Mouse (Mus musculus) lung, postnatal 0 days (tissue): ENCODE measurements at regions not wholly inside any gene's neighbourhood (a gene's known extent, or its start where the extent isn't known, plus 50 kb on each side); places are given as distances from the start of the nearest gene placed in this dataset.

Experiments
- ATAC-seq: fragments of 200-750 bp; cut with Nextera tagmentation; 2 replicates; pipeline ENCODE4 v1.8.0; 2017; ENCODE audit warnings: moderate library complexity
- DNase-seq: peaks from one replicate; pipeline ENCODE4 v3.0.0-alpha.2; 2016; ENCODE audit warnings: low spot score
- H3K27ac ChIP-seq: fragments of 300-500 bp; sonication (generic); 2 replicates; pipeline ENCODE4 v1.5.1; 2014; ENCODE audit warnings: antibody characterized with exemption, mild to moderate bottlenecking, low read length, mixed read lengths
- H3K27me3 ChIP-seq: fragments of 300-500 bp; sonication (generic); replicated peaks from 2 replicates; pipeline ENCODE4 v1.6.1; 2014; ENCODE audit warnings: low read length, mixed read lengths; ENCODE audit not compliant: insufficient read depth
- H3K36me3 ChIP-seq: fragments of 300-500 bp; sonication (generic); 2 replicates; pipeline ENCODE4 v1.6.1; 2014; ENCODE audit warnings: low read length, mixed read lengths; ENCODE audit not compliant: insufficient read depth
- H3K4me1 ChIP-seq: fragments of 300-500 bp; sonication (generic); 2 replicates; pipeline ENCODE4 v1.6.1; 2014; ENCODE audit warnings: antibody characterized with exemption, low read depth, low read length, mixed read lengths; ENCODE audit not compliant: insufficient read depth
- H3K4me2 ChIP-seq: fragments of 300-500 bp; sonication (generic); replicated peaks from 2 replicates; pipeline ENCODE4 v1.6.1; 2014; ENCODE audit warnings: low read depth, mild to moderate bottlenecking, low read length, moderate library complexity, mixed read lengths
- H3K4me3 ChIP-seq: fragments of 300-500 bp; sonication (generic); 2 replicates; pipeline ENCODE4 v1.5.1; 2014; ENCODE audit warnings: low read depth, low read length
- H3K9ac ChIP-seq: fragments of 300-500 bp; sonication (generic); replicated peaks from 2 replicates; pipeline ENCODE4 v1.6.1; 2014; ENCODE audit warnings: low read depth, mild to moderate bottlenecking
- H3K9me3 ChIP-seq: fragments of 300-500 bp; sonication (generic); 2 replicates; pipeline ENCODE4 v1.6.1; 2016; ENCODE audit warnings: low read length, mixed read lengths
- CTCF ChIP-seq: IDR thresholded peaks from 2 replicates; pipeline ENCODE4 v1.5.1; 2016; ENCODE audit warnings: antibody characterized with exemption, mild to moderate bottlenecking
- EP300 ChIP-seq: IDR thresholded peaks from 2 replicates; pipeline ENCODE4 v1.6.1; 2016; ENCODE audit warnings: antibody characterized with exemption, mild to moderate bottlenecking, control low read depth
- WGBS: fragments of 180-500 bp; shearing (Covaris S2); extraction: QIAGEN DNeasy Blood & Tissue Kit; methylation state at CpG from one replicate; pipeline ENCODE4 v1.1.7; 2014; 5-methylcytosine and 5-hydroxymethylcytosine counted together

DNA sequence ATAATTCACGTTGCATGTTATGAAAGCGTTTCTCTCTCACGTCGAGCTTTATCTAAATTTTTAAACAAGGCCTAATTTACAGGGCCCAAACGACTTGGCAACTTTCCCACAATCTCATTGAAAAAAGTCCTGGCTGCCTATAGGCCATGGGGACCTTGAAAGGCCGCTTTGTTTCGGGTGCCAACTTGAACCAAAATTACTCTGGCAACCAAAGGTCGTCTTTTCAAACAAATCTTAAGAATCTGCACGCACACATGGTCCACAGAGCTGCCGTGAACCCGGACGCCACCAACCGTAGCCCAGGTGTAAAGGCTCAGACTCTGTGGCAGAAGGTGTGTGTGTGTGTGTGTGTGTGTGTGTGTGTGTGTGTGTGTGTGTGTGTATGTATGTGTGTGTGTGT is 210.5 kb upstream of the Kazn start:
- peak; percentile 16 for DNase-seq
- no peak for TF ChIP-seq EP300
- TF ChIP-seq CTCF, result no peak
- Histone ChIP-seq H3K4me3 (no peak overlapping the region), H3K36me3 (no peaks in the 10 kb centered on the region), H3K27me3 (no peaks in the 10 kb centered on the region), H3K4me2 (no peak overlapping the region), H3K4me1 (no peaks in the 10 kb centered on the region), H3K27ac (no peak overlapping the region), H3K9ac (no peak overlapping the region), H3K9me3 (no peaks in the 10 kb centered on the region)
- 15% methylated on average over 13 of the region's 13 CpGs for WGBS
- ATAC-seq, result no peak

DNA sequence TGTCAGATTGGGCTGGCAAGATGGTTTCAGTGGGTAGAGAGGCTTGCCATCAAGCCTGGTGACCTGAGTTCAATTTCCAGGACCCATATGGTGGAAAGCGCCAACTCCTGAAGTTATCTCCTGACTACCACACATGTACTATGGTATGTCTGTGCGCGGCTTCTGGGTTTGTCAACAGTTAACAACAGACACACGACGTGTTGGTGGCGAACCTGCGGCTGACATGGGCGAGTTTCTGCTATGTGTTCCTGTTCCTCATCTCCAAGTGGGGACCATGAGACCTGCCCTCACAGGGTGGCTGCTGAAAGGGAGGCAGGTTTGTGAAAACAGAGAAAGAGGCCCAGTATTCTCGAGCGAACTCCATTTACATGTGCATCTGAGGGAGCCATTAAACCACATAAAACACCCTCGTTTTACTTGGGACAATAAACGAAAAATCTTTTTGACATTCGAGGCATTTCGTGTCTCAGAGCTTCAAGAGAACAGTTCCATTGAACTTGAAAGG is 210.0 kb upstream of the Kazn start:
- ATAC-seq (no peak), DNase-seq (no peak)
- H3K9ac ChIP-seq, result no peak overlapping the region
- no peak overlapping the region for H3K4me2 ChIP-seq
- H3K36me3 ChIP-seq, result no peaks in the 10 kb centered on the region
- no peaks in the 10 kb centered on the region for H3K4me1 ChIP-seq
- TF ChIP-seq EP300 (no peak), CTCF (no peak)
- 48% methylated on average over 14 of the region's 14 CpGs for whole genome bisulfite sequencing
- no peaks in the 10 kb centered on the region for H3K9me3 ChIP-seq
- H3K27ac ChIP-seq, result no peak overlapping the region
- no peak overlapping the region for H3K4me3 ChIP-seq
- no peaks in the 10 kb centered on the region for H3K27me3 ChIP-seq

DNA sequence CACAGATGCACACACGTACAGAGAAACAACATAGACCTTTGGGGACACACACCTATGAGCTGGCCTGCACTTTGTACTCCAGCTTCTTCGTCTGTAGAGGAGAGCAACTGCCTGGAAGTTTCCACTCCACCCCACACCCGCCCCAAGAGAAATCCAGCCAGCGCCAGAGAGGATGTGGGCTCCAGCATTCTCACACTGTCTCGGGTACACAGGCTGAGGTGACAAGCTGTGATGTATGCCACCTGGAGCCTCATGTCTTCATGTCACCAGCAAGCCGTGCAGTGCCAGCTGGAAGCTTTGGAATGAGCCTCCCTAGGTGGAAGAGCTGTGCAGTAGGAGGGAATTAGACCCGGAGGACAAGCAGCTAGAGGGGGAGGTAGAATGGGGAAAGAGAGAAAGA is 208.3 kb upstream of the Kazn start:
- no peak overlapping the region for H3K4me2 ChIP-seq
- no peak for TF ChIP-seq EP300
- TF ChIP-seq CTCF, result no peak
- H3K4me1 ChIP-seq, result no peaks in the 10 kb centered on the region
- H3K9ac ChIP-seq, result no peak overlapping the region
- DNase-seq (no peak), ATAC-seq (peak; percentile 33; the same call in 1 of the 2 replicates)
- no peaks in the 10 kb centered on the region for H3K27me3 ChIP-seq
- no peak overlapping the region for H3K27ac ChIP-seq
- WGBS, result 42% methylated on average over 7 of the region's 7 CpGs
- no peaks in the 10 kb centered on the region for H3K36me3 ChIP-seq
- no peaks in the 10 kb centered on the region for H3K9me3 ChIP-seq
- H3K4me3 ChIP-seq, result no peak overlapping the region

DNA sequence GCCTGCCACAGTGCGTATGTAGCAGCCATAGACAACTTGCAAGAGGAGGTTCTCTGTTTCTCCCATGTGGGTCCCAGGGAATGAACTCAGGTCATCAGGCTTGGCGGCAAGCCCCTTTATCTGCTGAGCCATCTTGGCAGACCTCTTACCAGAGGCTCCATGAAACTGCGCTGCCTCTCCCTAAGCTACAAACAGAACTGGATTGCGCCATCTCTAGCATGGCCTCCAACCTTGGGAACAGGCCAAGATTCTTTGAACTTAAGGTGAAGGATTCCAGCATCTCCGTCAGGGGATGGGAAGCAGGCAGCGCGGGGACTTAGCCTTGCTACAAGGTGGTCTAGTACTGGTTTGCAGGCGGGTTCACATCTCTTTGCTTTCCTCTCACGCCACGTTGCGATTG is 201.8 kb upstream of the Kazn start:
- no peak overlapping the region for H3K27ac ChIP-seq
- 64% methylated on average over 11 of the region's 11 CpGs for WGBS
- no peak overlapping the region for H3K4me3 ChIP-seq
- no peaks in the 10 kb centered on the region for H3K27me3 ChIP-seq
- TF ChIP-seq CTCF, result no peak
- no peak overlapping the region for H3K4me2 ChIP-seq
- no peak overlapping the region for H3K9ac ChIP-seq
- H3K9me3 ChIP-seq, result no peaks in the 10 kb centered on the region
- peak; percentile 36 for DNase-seq
- H3K36me3 ChIP-seq, result no peaks in the 10 kb centered on the region
- no peak for ATAC-seq
- H3K4me1 ChIP-seq, result no peaks in the 10 kb centered on the region

- Histone ChIP-seq H3K27me3 (no peaks in the 10 kb centered on the region), H3K4me1 (no peaks in the 10 kb centered on the region), H3K27ac (no peak overlapping the region), H3K36me3 (no peaks in the 10 kb centered on the region), H3K9ac (no peak overlapping the region), H3K4me3 (no peak overlapping the region), H3K4me2 (no peak overlapping the region), H3K9me3 (no peaks in the 10 kb centered on the region)
- ATAC-seq, result no peak
- no peak for TF ChIP-seq EP300
- TF ChIP-seq CTCF, result no peak
- 56% methylated on average over 9 of the region's 9 CpGs for WGBS
- DNase-seq, result no peak
These were observed 200.4 kb upstream of the Kazn start for GRCm38 (mm10) chr4:142439450-142440183.

DNA sequence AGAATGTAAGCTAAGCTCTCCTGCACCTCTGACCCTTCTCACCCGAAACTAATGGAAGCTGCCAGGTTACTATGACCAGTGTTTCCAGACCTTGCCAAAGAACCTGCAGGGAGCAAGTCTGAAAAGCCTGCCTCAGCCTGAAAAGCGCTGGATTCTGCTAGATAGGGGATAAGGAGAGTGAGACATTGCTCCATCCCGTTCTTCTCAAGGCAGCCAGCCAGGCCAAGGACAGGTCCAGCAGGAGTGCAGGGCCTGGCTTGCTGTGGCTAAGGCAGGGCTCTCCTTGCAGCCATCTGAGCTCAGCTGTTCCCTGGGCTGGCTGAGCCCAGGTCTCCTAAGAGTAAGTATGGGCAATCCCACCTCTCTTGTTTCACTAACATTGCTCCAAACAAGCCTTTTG is 185.4 kb upstream of the Kazn start:
- Histone ChIP-seq H3K9ac (no peak overlapping the region), H3K36me3 (no peaks in the 10 kb centered on the region), H3K4me2 (no peak overlapping the region), H3K9me3 (no peaks in the 10 kb centered on the region), H3K4me3 (no peak overlapping the region), H3K27me3 (no peaks in the 10 kb centered on the region), H3K4me1 (no peaks in the 10 kb centered on the region), H3K27ac (no peak overlapping the region)
- TF ChIP-seq EP300 (no peak), CTCF (no peak)
- 78% methylated on average over 3 of the region's 3 CpGs for WGBS
- DNase-seq, result no peak
- no peak for ATAC-seq
